Mouse (Mus musculus) embryonic facial prominence, embryonic 15.5 days (tissue): Measurements from ENCODE around the gene Slc38a2. TPM values are rescaled to one million over a fixed set of nuclear protein-coding genes. Genes with fewer than 3 reads are reported as not detected.

ENCODE experiments used
- ATAC-seq: fragments of 200-750 bp; cut with Nextera tagmentation; 2 replicates; pipeline ENCODE4 v1.8.0; 2017; ENCODE audit warnings: low read depth, moderate TSS enrichment; ENCODE audit not compliant: insufficient number of reproducible peaks, low FRiP score, low TSS enrichment
- H3K27ac ChIP-seq: fragments of 300-500 bp; sonication (generic); replicated peaks from 2 replicates; pipeline ENCODE4 v1.5.1; 2015; ENCODE audit warnings: mild to moderate bottlenecking, inconsistent platforms
- H3K27me3 ChIP-seq: fragments of 300-500 bp; sonication (generic); 2 replicates; pipeline ENCODE4 v1.6.1; 2015; ENCODE audit warnings: inconsistent platforms
- H3K36me3 ChIP-seq: fragments of 300-500 bp; sonication (generic); 2 replicates; pipeline ENCODE4 v1.6.1; 2015; ENCODE audit warnings: mild to moderate bottlenecking, inconsistent platforms
- H3K4me1 ChIP-seq: fragments of 300-500 bp; sonication (generic); 2 replicates; pipeline ENCODE4 v1.6.1; 2015; ENCODE audit warnings: inconsistent platforms
- H3K4me2 ChIP-seq: fragments of 300-500 bp; sonication (generic); replicated peaks from 2 replicates; pipeline ENCODE4 v1.6.1; 2015; ENCODE audit warnings: mild to moderate bottlenecking, inconsistent platforms
- H3K4me3 ChIP-seq: fragments of 300-500 bp; sonication (generic); replicated peaks from 2 replicates; pipeline ENCODE4 v1.5.1; 2015; ENCODE audit warnings: mild to moderate bottlenecking, inconsistent platforms
- H3K9ac ChIP-seq: fragments of 300-500 bp; sonication (generic); 2 replicates; pipeline ENCODE4 v1.6.1; 2015; ENCODE audit warnings: inconsistent platforms
- H3K9me3 ChIP-seq: fragments of 300-500 bp; sonication (generic); replicated peaks from 2 replicates; pipeline ENCODE4 v1.6.1; 2016; ENCODE audit warnings: inconsistent platforms
- WGBS: fragments of 180-500 bp; shearing (Covaris S2); methylation state at CpG from one replicate; pipeline ENCODE4 v1.1.7; 2015; 5-methylcytosine and 5-hydroxymethylcytosine counted together
- polyA plus RNA-seq: library from polyadenylated mRNA; unstranded; fragments of >200 nt; fragmentation: Nextera tagmentation; extraction: Ambion mirVana; gene quantifications from 2 replicates; pipeline ENCODE4 v1.2.1, GENCODE M21; 2015

Slc38a2 gene
- polyA plus RNA-seq, 1 experiment from 2014 or later, result 107 TPM

- Histone ChIP-seq H3K9ac (no peak overlapping the region), H3K4me2 (no peak overlapping the region), H3K36me3 (no peaks in the 10 kb centered on the region), H3K27ac (no peak overlapping the region), H3K9me3 (no peaks in the 10 kb centered on the region), H3K4me3 (no peak overlapping the region), H3K4me1 (no peaks in the 10 kb centered on the region), H3K27me3 (no peaks in the 10 kb centered on the region)
- no peak for ATAC-seq
- WGBS, result 60% methylated on average over 7 of the region's 7 CpGs
Observed at GRCm38 (mm10) chr15:96718466-96718865, 18.9 kb upstream of the Slc38a2 start.

- WGBS, result 52% methylated on average over 3 of the region's 3 CpGs
- Histone ChIP-seq H3K27me3 (no peaks in the 10 kb centered on the region), H3K27ac (no peak overlapping the region), H3K4me2 (no peak overlapping the region), H3K9ac (no peak overlapping the region), H3K4me1 (no peaks in the 10 kb centered on the region), H3K9me3 (no peaks in the 10 kb centered on the region), H3K36me3 (no peaks in the 10 kb centered on the region), H3K4me3 (no peak overlapping the region)
- ATAC-seq, result no peak
Observed at GRCm38 (mm10) chr15:96717181-96717580, 17.7 kb upstream of the Slc38a2 start.

GRCm38 (mm10) chr15:96716371-96716770, 16.8 kb upstream of the Slc38a2 start:
- 84% methylated on average over 4 of the region's 4 CpGs for WGBS
- Histone ChIP-seq H3K4me3 (no peak overlapping the region), H3K36me3 (no peaks in the 10 kb centered on the region), H3K9me3 (no peaks in the 10 kb centered on the region), H3K4me1 (no peaks in the 10 kb centered on the region), H3K9ac (no peak overlapping the region), H3K27me3 (no peaks in the 10 kb centered on the region), H3K4me2 (no peak overlapping the region), H3K27ac (no peak overlapping the region)
- ATAC-seq, result no peak

GRCm38 (mm10) chr15:96715692-96716080, 16.2 kb upstream of the Slc38a2 start:
- WGBS, result 91% methylated on average over 7 of the region's 7 CpGs

GRCm38 (mm10) chr15:96715079-96715691, 15.7 kb upstream of the Slc38a2 start:
- H3K4me1 ChIP-seq, result peaks cover 8% of the 10 kb centered on the region; the same call in 1 of the 2 replicates
- no peaks in the 10 kb centered on the region for H3K9me3 ChIP-seq
- H3K36me3 ChIP-seq, result no peaks in the 10 kb centered on the region
- WGBS, result 80% methylated on average over 9 of the region's 9 CpGs
- no peak overlapping the region for H3K4me3 ChIP-seq
- no peak overlapping the region for H3K4me2 ChIP-seq
- no peak overlapping the region for H3K9ac ChIP-seq
- no peak for ATAC-seq
- no peaks in the 10 kb centered on the region for H3K27me3 ChIP-seq
- H3K27ac ChIP-seq, result no peak overlapping the region

More at GRCm38 (mm10) chr15:96715692-96716080, 16.2 kb upstream of the Slc38a2 start:
- H3K27ac ChIP-seq, result no peak overlapping the region
- H3K4me1 ChIP-seq, result 0 out of 2 replicates have a peak, but pooled peaks cover 5% of the 10 kb centered on the region
- H3K27me3 ChIP-seq, result no peaks in the 10 kb centered on the region
- H3K9me3 ChIP-seq, result no peaks in the 10 kb centered on the region
- no peaks in the 10 kb centered on the region for H3K36me3 ChIP-seq
- no peak overlapping the region for H3K9ac ChIP-seq
- H3K4me2 ChIP-seq, result no peak overlapping the region
- no peak for ATAC-seq
- H3K4me3 ChIP-seq, result no peak overlapping the region

- H3K4me2 ChIP-seq, result no peak overlapping the region
- H3K27me3 ChIP-seq, result no peaks in the 10 kb centered on the region
- H3K9ac ChIP-seq, result no peak overlapping the region
- H3K9me3 ChIP-seq, result no peaks in the 10 kb centered on the region
- peaks cover 8% of the 10 kb centered on the region; the same call in 1 of the 2 replicates for H3K4me1 ChIP-seq
- no peak overlapping the region for H3K4me3 ChIP-seq
- H3K36me3 ChIP-seq, result no peaks in the 10 kb centered on the region
- no peak overlapping the region for H3K27ac ChIP-seq
- ATAC-seq, result no peak
- WGBS, result 85% methylated on average over 3 of the region's 3 CpGs
Observed at GRCm38 (mm10) chr15:96714676-96715016, 15.1 kb upstream of the Slc38a2 start.

- H3K4me3 ChIP-seq, result no peak overlapping the region
- no peak for ATAC-seq
- H3K4me2 ChIP-seq, result no peak overlapping the region
- no peaks in the 10 kb centered on the region for H3K9me3 ChIP-seq
- H3K9ac ChIP-seq, result no peak overlapping the region
- H3K27ac ChIP-seq, result no peak overlapping the region
- WGBS, result 92% methylated on average over 7 of the region's 7 CpGs
- peaks cover 12% of the 10 kb centered on the region for H3K4me1 ChIP-seq
- no peaks in the 10 kb centered on the region for H3K27me3 ChIP-seq
- no peaks in the 10 kb centered on the region for H3K36me3 ChIP-seq
Observed at GRCm38 (mm10) chr15:96713758-96714675, 14.5 kb upstream of the Slc38a2 start.

GRCm38 (mm10) chr15:96712338-96712737, 12.8 kb upstream of the Slc38a2 start:
- 92% methylated on average over 5 of the region's 5 CpGs for WGBS
- H3K9me3 ChIP-seq, result no peaks in the 10 kb centered on the region
- no peak for ATAC-seq
- H3K9ac ChIP-seq, result no peak overlapping the region
- H3K27ac ChIP-seq, result no peak overlapping the region
- no peak overlapping the region for H3K4me3 ChIP-seq
- no peaks in the 10 kb centered on the region for H3K36me3 ChIP-seq
- H3K4me1 ChIP-seq, result peaks cover 16% of the 10 kb centered on the region
- no peaks in the 10 kb centered on the region for H3K27me3 ChIP-seq
- no peak overlapping the region for H3K4me2 ChIP-seq

- Histone ChIP-seq H3K4me2 (no peak overlapping the region), H3K36me3 (no peaks in the 10 kb centered on the region), H3K27ac (no peak overlapping the region), H3K9ac (no peak overlapping the region), H3K4me1 (peaks cover 16% of the 10 kb centered on the region), H3K27me3 (no peaks in the 10 kb centered on the region), H3K4me3 (no peak overlapping the region), H3K9me3 (no peaks in the 10 kb centered on the region)
- no peak for ATAC-seq
- 84% methylated on average over 11 of the region's 11 CpGs for WGBS
Observed at GRCm38 (mm10) chr15:96711664-96712063, 12.1 kb upstream of the Slc38a2 start.

GRCm38 (mm10) chr15:96710352-96711114, 11.0 kb upstream of the Slc38a2 start:
- Histone ChIP-seq H3K36me3 (no peaks in the 10 kb centered on the region), H3K4me3 (peak overlapping the region; percentile 58), H3K4me2 (peak overlapping the region; percentile 81), H3K9ac (peak overlapping the region; percentile 67), H3K27ac (peak overlapping the region; percentile 99), H3K9me3 (no peaks in the 10 kb centered on the region), H3K4me1 (peaks cover 16% of the 10 kb centered on the region), H3K27me3 (no peaks in the 10 kb centered on the region)
- WGBS, result 15% methylated on average over 15 of the region's 15 CpGs
- ATAC-seq, result no peak
